ENCODE assay signal across 11 mouse cellular contexts in the genomic region with DNA sequence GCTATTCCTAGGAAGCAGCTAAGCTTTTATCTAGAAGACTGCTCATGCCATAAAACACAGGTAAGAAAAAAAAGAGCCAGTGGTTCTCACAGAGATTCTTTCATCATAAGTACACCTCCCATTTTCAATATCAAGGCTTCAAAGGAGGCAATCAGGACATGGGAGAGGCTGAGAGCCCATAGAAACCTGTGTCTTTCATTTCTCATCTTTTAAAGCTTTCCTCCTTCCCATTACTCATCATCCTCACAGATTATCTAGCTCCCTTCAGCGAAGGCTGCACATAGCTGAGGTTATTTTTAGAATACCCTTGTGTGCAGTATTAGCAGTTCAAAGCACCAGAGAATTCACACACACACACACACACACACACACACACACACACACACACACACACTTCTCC. TPM values are rescaled to one million over a fixed set of nuclear protein-coding genes. Genes with fewer than 3 reads are reported as not detected.
"Had no signal": no experiment of that assay in that cellular context is flagged by ENCODE, and none has a peak within 500 bp of the region (broad histone marks: within the 10 kb centered on the region; RNA-seq: fewer than 3 reads in every experiment).

No protein-coding gene starts in this region.

- H3K4me1 ChIP-seq: kidney, embryonic 15.5 days; limb, embryonic 13.5 days had no signal

- H3K4me2 ChIP-seq: kidney, embryonic 15.5 days; limb, embryonic 13.5 days had no signal

- H3K27ac ChIP-seq: kidney, embryonic 15.5 days; limb, embryonic 13.5 days; liver, embryonic 14.5 days had no signal

- DNase-seq: kidney, postnatal 14 days; left cerebral cortex, postnatal 4 days; lung, adult 18-20 months; midbrain, embryonic 14.5 days; right cerebral cortex, adult 18-20 months; right cerebral cortex, postnatal 25 days; thymus, postnatal 4 days had no signal

- H3K36me3 ChIP-seq: kidney, embryonic 15.5 days; limb, embryonic 13.5 days had no signal

- H3K9ac ChIP-seq: kidney, embryonic 15.5 days; limb, embryonic 13.5 days; liver, embryonic 14.5 days had no signal

- H3K27me3 ChIP-seq: kidney, embryonic 15.5 days; limb, embryonic 13.5 days had no signal

- H3K4me3 ChIP-seq: kidney, embryonic 15.5 days; limb, embryonic 13.5 days had no signal

- H3K9me3 ChIP-seq: kidney, embryonic 15.5 days; limb, embryonic 13.5 days had no signal

RNA-seq across cellular contexts. Expression of a gene that starts 17.3 kb away (rescaled TPM):
- polyA plus RNA-seq: liver, adult 2 months had no signal
